Mouse (Mus musculus): Measurements from ENCODE around the gene Dek. TPM values are rescaled to one million over a fixed set of nuclear protein-coding genes. Genes with fewer than 3 reads are reported as not detected.

The Dek gene
- total RNA-seq, 4 experiments from 2014 or later: 47.7 to 66.4 (median 59.1) TPM

DNA sequence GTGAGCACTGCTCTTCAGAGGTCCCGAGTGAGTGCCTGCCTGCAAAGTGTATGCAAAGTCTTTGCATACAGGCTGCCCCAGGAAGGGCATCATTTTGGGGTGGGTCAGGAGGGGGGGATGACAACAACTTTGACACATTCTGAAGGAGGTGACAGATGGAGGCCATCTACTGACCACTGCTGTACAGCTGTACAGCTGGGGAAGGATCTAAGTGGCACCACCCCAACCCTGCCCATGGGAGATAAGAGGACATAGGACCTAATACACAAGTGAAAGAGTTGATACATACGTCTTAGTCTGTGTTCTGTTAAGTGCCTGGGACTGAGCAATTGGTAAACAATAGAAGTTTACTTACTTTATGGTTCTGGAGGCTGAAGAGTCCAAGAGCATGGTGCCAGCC, 3.2 kb upstream of the Dek start:
- no peak for DNase-seq

DNA sequence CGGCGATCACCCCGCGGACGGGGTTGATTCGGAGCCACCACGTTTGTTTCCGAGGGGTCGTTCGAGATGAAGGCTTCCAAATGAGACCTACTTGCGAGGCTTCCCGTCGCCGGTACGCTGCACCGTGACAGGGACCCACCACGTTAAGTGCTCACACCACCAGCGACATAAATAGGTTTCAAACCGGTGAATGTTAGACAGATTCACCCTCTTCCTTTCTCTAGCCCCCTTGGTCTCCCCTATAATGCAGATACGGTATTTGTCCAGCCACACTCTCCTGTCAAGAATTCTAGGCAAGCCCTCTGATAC, 533 bp upstream of the Dek start:
- DNase-seq: no peak

GRCm38 (mm10) chr13:47104856-47105541, 1.0 kb downstream of the Dek start:
- DNase-seq: peak; percentile 10

DNA sequence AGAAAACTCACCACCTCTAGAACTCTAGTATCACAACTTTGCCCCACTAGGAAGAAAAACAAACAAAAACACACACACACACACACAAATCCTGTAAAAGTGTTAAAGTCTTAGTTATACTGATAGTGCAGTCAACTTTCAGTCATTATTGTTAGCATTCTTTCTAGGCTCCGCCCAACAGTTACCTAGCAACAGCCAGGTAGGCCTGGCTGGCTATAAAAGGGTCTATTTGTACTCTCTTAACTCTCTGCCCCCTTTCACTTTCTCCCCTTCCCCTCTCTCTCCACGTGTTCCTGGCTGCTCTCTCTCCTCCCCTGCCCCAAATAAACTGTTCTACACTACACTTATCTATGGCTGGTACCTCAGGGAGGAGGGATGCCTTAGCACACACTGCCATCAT, 1.9 kb downstream of the Dek start:
- no peak for DNase-seq

DNA sequence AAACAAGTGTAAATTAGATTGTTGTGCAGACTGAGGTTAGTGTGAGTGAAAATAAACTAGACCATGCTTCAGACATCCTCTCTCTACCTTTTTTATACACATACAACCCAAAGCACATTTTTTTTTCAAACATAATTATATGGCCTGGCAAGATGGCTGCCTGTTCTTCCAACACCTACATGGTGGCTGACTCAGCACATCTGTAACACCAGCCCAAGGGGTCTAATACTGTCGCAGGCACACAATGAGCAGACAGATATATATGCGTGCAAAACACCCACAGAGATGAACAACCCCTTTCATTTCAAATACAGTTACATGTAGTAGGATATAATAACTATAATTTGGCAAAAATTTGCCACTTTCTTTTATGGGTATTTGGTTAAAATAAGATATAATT, 5.4 kb downstream of the Dek start:
- no peak for DNase-seq

GRCm38 (mm10) chr13:47099265-47099664, 6.7 kb downstream of the Dek start:
- no peak for DNase-seq

DNA sequence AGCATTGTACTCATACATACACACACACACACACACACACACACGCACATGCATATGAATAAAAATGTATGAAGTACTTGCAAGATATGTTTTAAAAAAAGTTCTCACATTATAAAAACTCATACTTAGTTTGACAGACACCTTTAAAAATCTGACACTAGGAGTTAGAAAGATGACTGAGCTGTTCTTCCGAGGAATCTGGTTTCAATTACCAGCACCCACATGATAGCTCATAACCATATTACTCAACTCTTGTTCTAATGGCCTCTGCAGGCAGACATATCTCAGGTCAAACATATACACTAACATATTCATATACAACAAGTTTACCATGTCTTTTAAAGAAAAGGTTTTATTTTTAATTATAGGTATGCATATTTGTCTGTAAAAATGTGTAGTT, 9.4 kb downstream of the Dek start:
- no peak for DNase-seq

GRCm38 (mm10) chr13:47093791-47094190, 12.2 kb downstream of the Dek start:
- no peak for DNase-seq

GRCm38 (mm10) chr13:47089271-47089670, 16.7 kb downstream of the Dek start:
- DNase-seq: no peak

DNA sequence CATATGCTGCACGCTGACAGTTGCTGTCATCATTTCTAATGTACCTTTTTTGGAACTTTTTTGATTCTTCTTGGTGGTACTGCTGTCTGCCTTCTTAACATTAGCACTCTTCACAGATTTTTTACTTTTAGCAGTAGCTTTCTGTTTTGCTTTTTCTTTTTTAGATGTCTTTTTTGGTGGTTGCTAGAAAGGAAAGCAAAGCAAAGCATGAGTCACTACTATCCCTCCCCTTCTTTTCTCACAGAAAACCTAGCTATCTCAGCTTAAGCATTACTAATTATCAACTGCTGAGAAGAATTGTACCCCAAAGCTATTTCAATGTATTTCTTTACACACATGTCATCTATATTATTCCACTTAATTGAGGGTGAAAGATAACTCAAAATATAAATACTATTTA, 17.6 kb downstream of the Dek start:
- DNase-seq: no peak

DNA sequence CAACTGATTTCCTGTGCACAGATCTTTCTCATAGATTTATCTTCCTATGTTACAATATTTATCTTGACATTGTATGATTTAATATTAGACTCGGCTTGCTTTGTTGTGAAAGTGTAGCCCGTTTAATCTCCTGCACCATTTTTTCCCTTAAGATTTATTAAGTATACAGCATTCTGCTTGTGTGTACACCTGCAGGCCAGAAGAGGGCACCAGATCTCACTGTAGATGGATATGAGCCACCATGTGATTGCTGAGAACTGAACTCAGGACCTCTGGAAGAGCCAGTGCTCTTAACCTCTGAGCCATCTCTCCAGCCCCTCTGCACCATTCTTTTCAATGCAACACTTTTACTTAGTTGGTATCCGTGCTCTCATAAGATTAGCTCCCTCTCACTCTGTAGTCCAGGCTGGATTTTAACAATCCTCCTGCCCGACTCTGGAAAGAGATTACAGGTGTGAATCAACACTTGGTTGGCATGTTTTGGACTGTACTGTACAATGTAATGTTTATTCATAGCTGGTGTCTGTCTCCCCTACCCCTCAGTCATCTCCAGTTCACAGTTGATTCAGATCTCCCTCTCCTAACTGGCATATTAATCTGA, 25.0 kb downstream of the Dek start:
- DNase-seq: no peak

GRCm38 (mm10) chr13:47078799-47079198, 27.2 kb downstream of the Dek start:
- no peak for DNase-seq

- no peak for DNase-seq
Measured at GRCm38 (mm10) chr13:47077367-47077766, 28.6 kb downstream of the Dek start.

DNA sequence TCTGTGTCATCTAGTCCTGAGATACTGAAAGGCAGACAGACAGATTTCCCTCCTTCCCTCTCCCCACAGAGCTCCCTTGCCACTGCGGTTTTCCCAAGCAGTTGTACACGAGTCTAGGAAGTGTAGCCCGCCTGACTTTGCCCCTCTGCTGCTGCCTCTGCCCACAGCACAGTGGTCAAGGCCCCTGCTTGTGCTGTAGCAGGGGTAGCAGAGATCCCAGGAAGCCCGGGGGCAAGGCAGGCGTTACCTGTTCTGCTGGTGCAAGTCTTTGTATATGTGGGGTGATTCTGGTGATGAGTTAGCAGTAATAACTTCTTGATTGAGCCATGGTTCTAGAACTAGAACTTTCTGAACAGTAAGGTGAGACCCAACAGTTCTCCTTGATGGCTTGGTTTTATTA, 29.8 kb downstream of the Dek start:
- DNase-seq: no peak

DNA sequence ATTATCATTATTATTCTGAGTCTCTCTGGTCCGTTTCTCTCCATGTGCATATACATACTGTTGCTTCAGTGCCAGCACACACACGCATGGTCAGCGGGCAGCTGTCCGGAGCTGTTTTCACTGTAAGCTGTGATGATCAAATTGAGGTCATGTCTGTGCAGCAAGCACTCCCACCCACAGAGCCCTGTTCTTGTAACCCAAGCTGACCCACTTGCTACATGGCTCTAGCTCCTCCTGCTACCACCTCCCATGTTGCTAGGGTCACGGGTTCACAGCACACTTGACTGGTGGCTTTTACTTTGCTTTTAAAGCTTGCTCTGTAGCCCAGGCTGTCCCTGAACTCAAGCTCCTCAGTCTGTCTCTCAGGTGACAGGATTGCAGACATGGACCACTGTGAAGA, 33.5 kb downstream of the Dek start:
- DNase-seq: no peak

GRCm38 (mm10) chr13:47071871-47072270, 34.1 kb downstream of the Dek start:
- DNase-seq: no peak

- DNase-seq: no peak
Measured at GRCm38 (mm10) chr13:47070329-47071080, 35.5 kb downstream of the Dek start.

GRCm38 (mm10) chr13:47067001-47067400, 39.0 kb downstream of the Dek start:
- no peak for DNase-seq

DNA sequence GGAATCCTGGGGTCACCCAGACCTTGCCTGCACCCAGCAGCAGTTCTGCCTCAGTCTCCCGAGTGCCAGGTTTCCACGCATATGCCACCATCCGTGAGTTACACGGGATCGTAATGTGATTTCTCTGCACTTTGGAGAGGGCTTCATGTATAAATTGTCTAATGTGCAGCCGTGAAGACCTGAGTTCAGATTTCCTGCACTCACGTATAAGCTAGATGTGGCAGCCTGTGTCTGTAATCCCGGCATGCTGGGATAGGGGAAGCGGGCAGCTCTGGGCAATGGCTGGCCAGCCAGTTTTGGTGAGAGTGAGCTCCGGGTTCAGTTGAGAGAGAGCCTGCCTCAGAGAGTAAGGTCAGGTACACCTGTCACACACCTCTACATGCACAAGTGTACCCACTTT, 39.5 kb downstream of the Dek start:
- no peak for DNase-seq

DNA sequence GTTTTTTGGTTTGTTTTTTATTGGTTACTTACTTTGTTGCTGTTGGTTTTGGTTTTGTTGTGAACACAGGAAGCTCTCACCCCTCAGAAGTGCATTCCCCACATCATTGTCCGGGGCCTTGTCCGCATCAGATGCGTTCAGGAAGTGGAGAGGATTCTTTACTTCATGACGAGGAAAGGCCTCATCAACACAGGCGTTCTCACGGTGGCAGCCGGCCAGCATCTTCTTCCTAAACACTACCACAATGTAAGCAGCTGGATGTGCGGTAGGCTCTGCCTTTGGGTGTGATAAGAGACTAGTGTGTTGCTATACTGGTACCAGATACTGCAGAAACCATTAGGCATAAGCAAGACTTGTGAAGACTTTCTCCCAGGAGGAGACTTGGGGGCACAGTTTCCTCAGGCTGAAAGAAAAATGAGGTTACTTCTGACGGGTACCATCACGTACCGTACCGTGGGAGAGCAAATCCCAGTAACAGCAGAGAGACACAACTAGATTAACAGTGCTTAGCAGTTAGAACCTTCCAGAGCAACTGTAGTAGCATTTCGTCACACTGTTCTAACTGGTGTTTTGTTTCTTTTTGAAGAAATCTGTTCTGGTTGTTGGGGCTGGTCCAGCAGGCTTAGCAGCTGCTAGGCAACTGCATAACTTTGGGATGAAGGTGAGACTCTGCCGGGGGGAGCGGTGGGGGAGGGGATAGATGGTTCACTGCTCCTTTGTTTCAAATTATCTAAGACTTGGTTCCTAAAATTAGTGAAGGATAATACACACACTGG, 41.8 kb downstream of the Dek start:
- no peak for DNase-seq

DNA sequence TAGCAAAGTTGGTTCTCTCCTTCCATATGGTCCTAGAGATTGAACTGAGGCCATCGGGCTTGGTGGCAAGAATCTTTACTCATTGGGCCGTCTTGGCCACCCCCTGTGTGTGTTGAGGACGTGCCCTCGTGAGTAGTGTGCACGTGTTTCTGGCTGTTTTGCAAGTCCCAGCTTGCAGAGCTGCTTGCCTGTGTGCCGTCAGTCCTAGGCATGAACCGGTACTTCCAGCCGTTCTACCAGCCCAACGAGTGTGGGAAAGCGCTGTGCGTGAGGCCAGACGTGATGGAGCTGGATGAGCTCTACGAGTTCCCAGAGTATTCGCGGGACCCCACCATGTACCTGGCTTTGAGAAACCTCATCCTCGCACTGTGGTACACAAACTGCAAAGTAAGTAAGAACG, 43.2 kb downstream of the Dek start:
- no peak for DNase-seq

DNA sequence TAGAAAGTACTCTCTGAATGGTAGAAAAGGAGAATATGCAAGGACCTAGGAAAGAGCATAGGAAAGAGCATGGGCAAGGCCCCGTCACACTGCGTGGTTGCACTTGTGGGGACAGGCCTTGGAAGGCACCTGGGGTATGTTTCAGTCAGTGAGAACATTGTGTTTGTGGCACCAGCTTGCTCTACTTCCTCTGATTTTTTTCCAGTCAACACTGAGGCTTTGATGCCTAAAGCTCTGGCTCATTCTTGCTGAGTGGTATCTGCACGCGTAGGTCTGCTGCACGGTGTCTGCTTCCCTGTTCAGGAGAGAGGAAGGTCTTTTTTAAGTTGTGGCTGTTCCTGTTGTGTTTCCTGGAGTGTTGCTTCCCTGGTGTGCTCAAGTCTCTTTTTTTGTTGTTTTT, 49.2 kb downstream of the Dek start:
- no peak for DNase-seq

GRCm38 (mm10) chr13:47056126-47056525, 49.9 kb downstream of the Dek start:
- DNase-seq: no peak

All from adrenal gland, adult 8-10 months (tissue).